Mouse (Mus musculus) embryonic facial prominence, embryonic 11.5 days (tissue): Measurements from ENCODE around the gene Zfp664. TPM values are rescaled to one million over a fixed set of nuclear protein-coding genes. Genes with fewer than 3 reads are reported as not detected.

Experiments
- ATAC-seq: fragments of 200-750 bp; cut with Nextera tagmentation; replicated peaks from 2 replicates; pipeline ENCODE4 v1.8.0; 2017; ENCODE audit warnings: low read depth; ENCODE audit not compliant: insufficient number of reproducible peaks, low FRiP score, low TSS enrichment
- DNase-seq: peaks from one replicate; pipeline ENCODE4 v3.0.0-alpha.2; 2015; ENCODE audit warnings: low spot score
- H3K27ac ChIP-seq: fragments of 300-500 bp; sonication (generic); replicated peaks from 2 replicates; pipeline ENCODE4 v1.5.1; 2014; ENCODE audit warnings: mild to moderate bottlenecking, low read depth, low read length, control low read depth
- H3K27me3 ChIP-seq: fragments of 300-500 bp; sonication (generic); 2 replicates; pipeline ENCODE4 v1.6.1; 2014; ENCODE audit warnings: mild to moderate bottlenecking, low read length, moderate library complexity, mixed read lengths; ENCODE audit not compliant: control insufficient read depth, insufficient read depth
- H3K36me3 ChIP-seq: fragments of 300-500 bp; sonication (generic); replicated peaks from 2 replicates; pipeline ENCODE4 v1.6.1; 2014; ENCODE audit warnings: low read depth, mild to moderate bottlenecking, low read length, moderate library complexity, mixed read lengths; ENCODE audit not compliant: control insufficient read depth, insufficient read depth
- H3K4me1 ChIP-seq: fragments of 300-500 bp; sonication (generic); 2 replicates; pipeline ENCODE4 v1.6.1; 2014; ENCODE audit warnings: low read length, mixed read lengths; ENCODE audit not compliant: control insufficient read depth, insufficient read depth
- H3K4me2 ChIP-seq: fragments of 300-500 bp; sonication (generic); 2 replicates; pipeline ENCODE4 v1.6.1; 2014; ENCODE audit warnings: low read depth, mild to moderate bottlenecking, control low read depth, low read length, moderate library complexity
- H3K4me3 ChIP-seq: fragments of 300-500 bp; sonication (generic); 2 replicates; pipeline ENCODE4 v1.5.1; 2014; ENCODE audit warnings: low read depth, low read length, control low read depth
- H3K9ac ChIP-seq: fragments of 300-500 bp; sonication (generic); replicated peaks from 2 replicates; pipeline ENCODE4 v1.6.1; 2014; ENCODE audit warnings: mild to moderate bottlenecking, control low read depth, low read length
- H3K9me3 ChIP-seq: fragments of 300-500 bp; sonication (generic); replicated peaks from 2 replicates; pipeline ENCODE4 v1.6.1; 2016; ENCODE audit warnings: mild to moderate bottlenecking, low read length, inconsistent platforms, mixed read lengths; ENCODE audit not compliant: control insufficient read depth
- WGBS: fragments of 180-500 bp; shearing (Covaris S2); extraction: QIAGEN DNeasy Blood & Tissue Kit; methylation state at CpG from one replicate; pipeline ENCODE4 v1.1.7; 2014; 5-methylcytosine and 5-hydroxymethylcytosine counted together
- polyA plus RNA-seq: library from polyadenylated mRNA; unstranded; fragments of >200 nt; fragmentation: Nextera tagmentation; extraction: Ambion mirVana; gene quantifications from 2 replicates; pipeline ENCODE4 v1.2.1, GENCODE M21; 2014

The Zfp664 gene
- polyA plus RNA-seq, 1 experiment from 2014 or later = 126 TPM

- H3K4me1 ChIP-seq = no peaks in the 10 kb centered on the region
- no peak overlapping the region for H3K27ac ChIP-seq
- H3K9ac ChIP-seq = no peak overlapping the region
- H3K9me3 ChIP-seq = no peaks in the 10 kb centered on the region
- DNase-seq (no peak), ATAC-seq (no peak)
- no peaks in the 10 kb centered on the region for H3K27me3 ChIP-seq
- no peak overlapping the region for H3K4me2 ChIP-seq
- H3K4me3 ChIP-seq = no peak overlapping the region
- WGBS = 31% methylated on average over 2 of the region's 2 CpGs
- H3K36me3 ChIP-seq = no peaks in the 10 kb centered on the region
These were observed 10.2 kb upstream of the Zfp664 start for GRCm38 (mm10) chr5:124852294-124852693.

DNA sequence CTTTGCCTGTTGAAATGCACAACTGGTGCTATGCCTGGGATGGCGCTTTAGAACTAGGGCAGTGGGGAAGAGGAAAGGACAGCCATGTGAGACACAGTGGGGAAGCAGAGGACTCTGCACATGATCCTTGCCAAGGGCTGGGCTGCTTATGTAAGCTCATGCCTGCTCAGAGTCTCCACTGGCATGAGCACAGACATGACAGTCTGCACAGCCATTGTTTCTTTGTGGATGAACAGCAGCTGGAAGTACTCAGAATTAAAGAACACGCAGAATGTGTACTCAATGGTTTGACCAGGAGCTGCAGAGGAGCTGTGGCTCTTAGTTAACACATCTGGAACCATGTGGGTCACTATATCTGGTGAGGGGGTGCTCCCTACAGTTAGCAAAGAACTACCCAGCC is 9.4 kb upstream of the Zfp664 start:
- DNase-seq = no peak
- no peak overlapping the region for H3K9ac ChIP-seq
- H3K4me1 ChIP-seq = no peaks in the 10 kb centered on the region
- no peaks in the 10 kb centered on the region for H3K36me3 ChIP-seq
- 78% methylated on average over 2 of the region's 2 CpGs for WGBS
- no peak overlapping the region for H3K4me2 ChIP-seq
- no peaks in the 10 kb centered on the region for H3K9me3 ChIP-seq
- no peak for ATAC-seq
- no peak overlapping the region for H3K27ac ChIP-seq
- no peak overlapping the region for H3K4me3 ChIP-seq
- H3K27me3 ChIP-seq = no peaks in the 10 kb centered on the region

GRCm38 (mm10) chr5:124854202-124854601 is 8.3 kb upstream of the Zfp664 start:
- Histone ChIP-seq H3K4me2 (no peak overlapping the region), H3K27ac (no peak overlapping the region), H3K27me3 (0 out of 2 replicates have a peak, but pooled peaks cover 2% of the 10 kb centered on the region), H3K36me3 (no peaks in the 10 kb centered on the region), H3K4me3 (no peak overlapping the region), H3K4me1 (no peaks in the 10 kb centered on the region), H3K9me3 (no peaks in the 10 kb centered on the region), H3K9ac (no peak overlapping the region)
- DNase-seq (no peak), ATAC-seq (no peak)
- 92% methylated on average over 4 of the region's 4 CpGs for WGBS

DNA sequence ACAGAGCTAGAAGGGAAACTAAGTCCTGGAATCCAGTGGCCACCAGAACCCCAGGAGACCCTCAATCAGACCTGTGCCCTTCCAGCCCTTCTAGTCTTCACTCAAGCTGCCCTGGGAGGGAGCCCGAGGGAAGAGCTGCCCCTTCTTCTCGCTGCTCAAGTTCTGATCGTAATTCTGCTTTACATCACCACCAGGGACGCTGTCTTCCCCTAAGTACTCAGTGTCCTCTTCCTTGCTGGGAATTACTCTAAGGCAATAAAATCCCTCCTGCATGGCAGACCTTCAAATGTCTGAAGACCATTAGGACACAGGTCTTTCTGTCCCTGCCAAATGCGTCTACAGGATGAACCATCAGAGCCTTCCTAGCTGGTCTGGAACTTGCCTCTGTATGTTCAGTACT is 2.5 kb upstream of the Zfp664 start:
- Histone ChIP-seq H3K36me3 (no peaks in the 10 kb centered on the region), H3K4me1 (no peaks in the 10 kb centered on the region; the same call in none of the 2 replicates), H3K4me2 (no peak overlapping the region), H3K4me3 (no peak overlapping the region), H3K9ac (no peak overlapping the region), H3K27ac (no peak overlapping the region), H3K9me3 (no peaks in the 10 kb centered on the region), H3K27me3 (peaks cover 2% of the 10 kb centered on the region)
- no peak for ATAC-seq
- WGBS = 16% methylated on average over 5 of the region's 5 CpGs
- peak; percentile 26 for DNase-seq

DNA sequence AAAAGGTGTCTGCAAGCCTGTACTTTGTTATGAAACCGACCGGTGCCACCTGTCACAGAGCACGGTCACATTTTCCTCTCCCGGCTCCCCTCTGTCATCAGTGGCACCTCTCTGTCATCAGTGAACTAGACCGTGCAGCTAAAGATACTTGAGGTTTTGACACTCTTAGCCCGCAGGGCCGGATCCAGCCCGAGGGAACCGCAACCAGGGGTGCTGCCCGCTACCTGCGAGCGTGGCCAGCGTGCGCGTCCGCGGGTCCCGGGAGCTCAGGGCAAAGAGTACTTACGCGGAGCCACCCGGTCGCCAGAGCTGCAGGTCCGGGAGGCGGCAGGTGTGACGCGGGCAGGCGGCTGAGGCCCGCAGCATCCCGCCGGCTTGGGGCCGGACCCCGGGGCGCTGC is 1.0 kb upstream of the Zfp664 start:
- DNase-seq (peak; percentile 9), ATAC-seq (no peak)
- WGBS = under 1% methylated on average over 33 of the region's 33 CpGs
- H3K9me3 ChIP-seq = no peaks in the 10 kb centered on the region
- H3K9ac ChIP-seq = peak overlapping the region; percentile 67
- peak overlapping the region; percentile 97 for H3K4me3 ChIP-seq
- no peaks in the 10 kb centered on the region for H3K36me3 ChIP-seq
- H3K4me2 ChIP-seq = peak overlapping the region; percentile 99
- peak overlapping the region; percentile 56 for H3K27ac ChIP-seq
- H3K4me1 ChIP-seq = no peaks in the 10 kb centered on the region; the same call in none of the 2 replicates
- H3K27me3 ChIP-seq = peaks cover 2% of the 10 kb centered on the region

DNA sequence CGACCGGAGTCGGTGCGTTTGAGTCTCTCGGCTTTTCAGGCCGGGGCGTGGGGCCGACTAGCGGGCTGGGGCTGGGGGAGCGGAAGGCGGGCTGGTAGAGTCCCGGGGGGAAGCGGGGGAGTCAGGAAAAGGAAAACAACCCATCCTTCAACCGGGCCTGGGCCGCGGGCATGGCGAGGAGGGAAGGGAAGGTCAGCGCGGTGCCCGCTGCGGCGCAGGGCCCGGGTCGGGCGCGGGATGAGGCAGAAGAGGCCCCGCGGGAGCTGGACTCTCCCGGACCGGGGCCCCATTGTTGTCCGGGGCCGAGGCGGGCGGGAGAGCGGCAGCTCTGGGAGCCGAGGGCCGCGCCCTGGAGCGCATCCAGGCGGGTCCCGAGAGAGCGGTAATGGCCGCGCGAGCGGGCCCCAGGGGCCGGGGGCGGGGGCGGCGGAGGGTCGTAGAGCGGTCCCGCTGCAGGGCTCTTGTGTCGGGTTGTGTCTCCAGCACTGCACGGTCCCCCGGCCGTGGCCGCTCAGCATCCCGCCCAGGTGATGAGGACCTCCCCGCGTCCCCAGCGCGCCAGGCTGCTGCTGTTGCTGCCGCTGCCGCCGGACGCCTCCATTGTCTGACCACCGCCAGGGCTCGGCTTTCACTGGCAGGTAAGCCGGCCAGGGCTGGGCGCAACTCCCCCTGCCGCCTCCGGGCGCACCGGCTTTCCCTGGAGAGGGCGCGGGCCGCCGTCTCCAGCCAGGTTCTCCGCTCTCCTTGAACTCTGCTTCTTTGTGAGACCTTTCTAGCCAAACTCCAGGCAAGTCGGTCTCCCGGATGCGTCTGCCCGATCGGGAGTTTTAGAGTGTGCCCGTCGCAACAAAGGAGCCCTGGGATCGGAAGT is 615 bp downstream of the Zfp664 start:
- H3K9ac ChIP-seq = peak overlapping the region; percentile 94
- H3K4me3 ChIP-seq = peak overlapping the region; percentile 97
- peak overlapping the region; percentile 74 for H3K4me2 ChIP-seq
- no peaks in the 10 kb centered on the region for H3K9me3 ChIP-seq
- ATAC-seq (peak; percentile 56), DNase-seq (peak; percentile 54)
- H3K36me3 ChIP-seq = peaks cover 2% of the 10 kb centered on the region; the same call in 1 of the 2 replicates
- peaks cover 2% of the 10 kb centered on the region for H3K27me3 ChIP-seq
- WGBS = under 1% methylated on average over 74 of the region's 88 CpGs
- peak overlapping the region; percentile 88 for H3K27ac ChIP-seq
- H3K4me1 ChIP-seq = no peaks in the 10 kb centered on the region; the same call in none of the 2 replicates

DNA sequence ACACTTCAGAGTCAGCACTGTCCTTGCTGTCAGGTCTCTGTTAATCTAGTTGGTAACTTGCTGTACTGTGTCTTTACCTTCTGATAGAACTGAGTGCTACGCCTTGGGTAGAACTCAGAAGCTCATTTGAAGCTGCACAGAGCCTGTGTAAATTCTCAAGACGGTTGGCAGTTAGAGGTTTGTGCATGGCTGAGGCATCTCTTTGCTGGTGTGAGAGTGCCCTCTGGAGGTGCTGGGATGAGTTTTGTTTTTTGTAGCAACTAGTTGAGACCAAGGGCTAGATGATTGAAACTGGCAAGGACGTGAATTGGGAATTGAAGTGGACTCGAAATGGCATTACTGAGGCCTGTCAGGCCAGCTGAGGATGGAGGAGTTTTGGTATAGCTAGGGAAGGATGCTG is 6.5 kb downstream of the Zfp664 start:
- H3K9ac ChIP-seq = no peak overlapping the region
- H3K9me3 ChIP-seq = no peaks in the 10 kb centered on the region
- H3K4me1 ChIP-seq = no peaks in the 10 kb centered on the region; the same call in 1 of the 2 replicates
- no peak overlapping the region for H3K27ac ChIP-seq
- DNase-seq = peak; percentile 68
- H3K36me3 ChIP-seq = peaks cover 2% of the 10 kb centered on the region
- H3K27me3 ChIP-seq = no peaks in the 10 kb centered on the region
- no peak for ATAC-seq
- H3K4me2 ChIP-seq = no peak overlapping the region
- 54% methylated on average over 4 of the region's 4 CpGs for WGBS
- H3K4me3 ChIP-seq = no peak overlapping the region

- Histone ChIP-seq H3K27me3 (no peaks in the 10 kb centered on the region), H3K36me3 (peaks cover 8% of the 10 kb centered on the region), H3K9me3 (no peaks in the 10 kb centered on the region), H3K4me2 (no peak overlapping the region), H3K27ac (no peak overlapping the region), H3K4me1 (no peaks in the 10 kb centered on the region), H3K4me3 (no peak overlapping the region), H3K9ac (no peak overlapping the region)
- WGBS = 85% methylated on average over 2 of the region's 2 CpGs
- DNase-seq (no peak), ATAC-seq (no peak)
These were observed 9.5 kb downstream of the Zfp664 start for GRCm38 (mm10) chr5:124872033-124872432.
